Mouse (Mus musculus) bone marrow macrophage, adult 2 months (primary cell): ENCODE measurements at regions not wholly inside any gene's neighbourhood (a gene's known extent, or its start where the extent isn't known, plus 50 kb on each side); places are given as distances from the start of the nearest gene placed in this dataset.

ENCODE experiments used
- CTCF ChIP-seq: IDR thresholded peaks from 2 replicates; pipeline ENCODE4 v1.5.1; 2012; ENCODE audit warnings: low read depth, mild to moderate bottlenecking, low read length, moderate library complexity
- POLR2A ChIP-seq: IDR thresholded peaks from 2 replicates; pipeline ENCODE4 v1.6.1; 2012; ENCODE audit warnings: mild to moderate bottlenecking, low read depth, low read length, borderline replicate concordance

DNA sequence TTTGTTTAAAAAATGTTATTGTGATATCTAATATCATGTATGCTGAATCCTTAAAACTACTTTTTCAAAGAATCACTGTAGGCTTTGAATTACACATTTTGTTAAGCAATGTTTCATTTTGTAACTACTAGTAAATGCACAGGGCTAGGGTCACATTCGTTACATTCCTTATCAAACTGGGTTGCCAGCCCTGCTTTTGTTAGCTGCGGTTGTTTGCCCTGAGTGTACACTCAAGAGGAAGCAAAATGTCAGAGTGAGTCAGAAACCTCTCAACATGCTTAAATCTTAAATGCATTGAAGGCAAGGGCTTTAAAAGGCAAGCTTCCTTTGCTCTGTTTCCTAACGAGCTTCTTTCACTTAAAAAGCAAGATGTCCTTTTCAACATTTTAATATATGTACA, 193.6 kb upstream of the Daam1 start:
- TF ChIP-seq CTCF (no peak), POLR2A (no peak)
